Mouse (Mus musculus) yolk sac, embryonic 10.5 days (tissue): Measurements from ENCODE around the gene Nucb1.
"Not testable (repeated sequence)": the region's sequence is repeated elsewhere in the genome, so short reads cannot be mapped to it uniquely, and the experiment has no call there.

Source experiments
- DNase-seq: peaks from one replicate; pipeline ENCODE4 v3.0.0-alpha.2; 2017; ENCODE audit warnings: low spot score

The Nucb1 gene

GRCm38 (mm10) chr7:45524841-45525621, 14.8 kb upstream of the Nucb1 start:
- peak; percentile 62 for DNase-seq

GRCm38 (mm10) chr7:45523678-45524170, 13.5 kb upstream of the Nucb1 start:
- no peak for DNase-seq

DNA sequence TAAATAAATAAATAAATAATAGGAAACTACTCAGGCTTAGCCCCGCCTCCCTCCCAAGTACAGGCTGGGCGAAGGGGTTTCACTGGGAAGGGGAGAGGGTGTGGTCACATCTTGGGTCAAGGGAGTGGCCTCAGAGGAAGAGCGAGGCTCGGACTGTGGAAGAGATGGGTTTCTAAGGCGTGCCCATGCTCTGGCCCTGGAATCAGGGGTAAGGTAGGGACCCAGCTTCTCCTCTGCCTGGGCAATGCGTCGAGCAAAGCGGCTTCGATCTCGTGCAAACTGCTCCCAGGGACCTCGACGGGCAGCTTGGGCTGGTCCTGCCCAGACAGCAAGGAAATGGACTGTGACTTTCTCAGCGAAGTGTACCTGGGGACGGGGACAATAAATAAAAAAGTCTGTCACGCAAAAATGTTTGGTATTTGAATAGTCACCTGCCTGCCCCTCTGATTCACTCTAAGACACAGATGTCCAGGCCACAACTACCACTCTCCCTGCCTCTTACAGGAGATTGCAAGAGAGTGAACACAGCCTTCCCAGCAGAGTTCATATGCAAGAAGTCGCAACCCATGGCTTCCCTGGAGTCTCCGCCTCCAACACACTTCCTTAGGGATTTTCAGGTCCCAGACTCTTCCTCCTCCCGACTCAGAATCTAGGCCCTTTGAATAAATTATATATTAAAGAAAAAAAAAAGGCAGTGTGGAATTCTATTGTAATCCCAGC, 12.9 kb upstream of the Nucb1 start:
- DNase-seq: no peak

GRCm38 (mm10) chr7:45522194-45522752, 12.1 kb upstream of the Nucb1 start:
- no peak for DNase-seq

- DNase-seq: peak; percentile 89
Observed at GRCm38 (mm10) chr7:45521728-45522184, 11.6 kb upstream of the Nucb1 start.

DNA sequence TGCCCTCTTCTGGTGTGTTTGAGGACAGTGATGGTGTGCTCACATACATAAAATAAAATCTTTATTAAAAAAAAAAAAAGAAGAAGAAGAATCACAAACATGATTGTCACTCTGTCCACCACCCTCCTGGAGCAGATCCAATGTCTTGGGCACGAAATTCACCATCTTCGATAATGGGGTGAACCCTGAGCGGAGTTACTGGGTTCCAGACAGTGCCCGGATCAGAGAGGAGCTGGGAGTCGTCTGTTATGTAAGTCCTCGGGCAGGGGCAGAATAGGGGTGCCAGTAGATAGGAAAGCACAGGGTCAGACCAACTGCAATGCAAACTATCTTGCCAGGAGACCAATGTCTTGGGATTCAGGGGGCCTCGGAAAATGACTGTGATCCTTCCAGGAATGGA, 10.4 kb upstream of the Nucb1 start:
- no peak for DNase-seq

DNA sequence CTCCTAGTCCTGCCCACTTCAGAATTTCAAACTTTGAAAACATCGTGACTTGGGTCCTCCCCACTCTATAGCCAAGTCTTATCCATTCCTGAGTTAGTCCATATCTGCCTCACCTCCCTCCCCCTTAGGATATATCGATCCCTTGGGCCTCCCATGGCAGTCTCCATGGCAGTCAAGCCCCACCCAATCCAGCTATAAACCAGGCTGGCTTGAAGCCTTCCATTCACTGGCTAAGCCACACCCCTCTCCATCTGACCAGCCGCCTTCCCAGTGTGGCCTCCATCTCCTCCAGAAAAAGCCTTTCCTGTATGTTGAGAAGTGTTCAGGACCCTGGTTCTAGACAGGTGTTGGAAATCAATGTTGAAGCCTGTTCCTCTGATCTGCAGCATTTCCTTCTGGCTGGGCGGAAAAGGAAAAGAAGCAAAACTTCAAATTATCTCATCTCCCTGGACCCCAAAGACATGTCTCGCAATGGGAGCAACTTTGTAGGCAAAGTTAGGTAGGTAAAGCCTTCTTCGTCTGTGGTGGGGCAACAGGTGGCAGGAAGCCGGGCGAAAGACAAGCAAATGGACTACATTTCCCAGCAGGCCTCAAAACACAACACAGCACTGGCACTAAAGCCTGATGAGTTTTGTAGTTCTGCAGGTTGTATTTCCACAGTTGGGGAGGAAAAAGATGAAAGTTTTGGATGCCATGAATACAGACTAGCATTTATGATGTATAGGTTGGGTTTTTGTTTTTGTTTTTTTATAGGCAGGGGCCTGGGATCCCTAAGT, 9.3 kb upstream of the Nucb1 start:
- no peak for DNase-seq

DNA sequence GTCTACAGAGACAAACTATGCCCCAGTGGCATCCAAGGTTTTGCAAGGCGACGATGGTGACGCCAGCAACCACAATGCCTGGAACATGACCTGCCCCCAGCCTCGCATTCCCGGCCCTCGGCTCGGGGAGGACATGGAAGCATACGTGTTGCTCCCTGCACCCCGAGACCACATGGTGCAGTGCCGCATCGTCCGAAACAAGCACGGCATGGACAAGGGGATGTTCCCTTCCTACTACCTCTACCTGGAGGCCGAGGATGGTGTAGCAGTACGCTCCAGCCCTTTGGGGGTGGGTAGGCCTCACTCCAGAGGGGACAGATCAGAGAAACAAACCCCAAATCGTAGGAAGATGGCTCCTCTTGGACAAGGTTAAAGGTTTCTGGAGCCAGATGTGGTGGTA, 8.4 kb upstream of the Nucb1 start:
- DNase-seq: no peak

GRCm38 (mm10) chr7:45516846-45517245, 6.6 kb upstream of the Nucb1 start:
- not testable (repeated sequence) for DNase-seq

- peak; percentile 45 for DNase-seq
Observed at GRCm38 (mm10) chr7:45515436-45515835, 5.2 kb upstream of the Nucb1 start.

DNA sequence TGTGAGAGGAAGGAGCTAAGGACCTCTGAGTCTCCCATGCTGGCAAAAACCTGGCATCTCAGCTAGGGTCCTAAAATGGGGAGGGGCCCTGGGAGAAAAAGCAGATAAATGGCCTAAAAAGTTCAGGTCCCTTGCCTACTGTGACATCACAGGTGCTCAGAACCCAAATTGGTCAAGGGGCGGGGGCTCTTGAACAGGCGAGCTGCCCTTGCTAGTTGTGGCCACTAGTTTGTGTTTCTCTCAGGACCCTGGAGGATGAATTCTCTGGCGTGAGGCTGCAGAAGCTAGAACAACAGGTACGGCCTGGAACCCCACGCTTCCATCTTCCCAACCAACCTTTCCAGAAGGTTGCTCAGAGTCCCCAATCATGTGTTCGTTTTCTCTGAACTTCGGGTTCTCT, 4.2 kb upstream of the Nucb1 start:
- no peak for DNase-seq

GRCm38 (mm10) chr7:45509181-45509882, 874 bp downstream of the Nucb1 start:
- DNase-seq: peak; percentile 27

DNA sequence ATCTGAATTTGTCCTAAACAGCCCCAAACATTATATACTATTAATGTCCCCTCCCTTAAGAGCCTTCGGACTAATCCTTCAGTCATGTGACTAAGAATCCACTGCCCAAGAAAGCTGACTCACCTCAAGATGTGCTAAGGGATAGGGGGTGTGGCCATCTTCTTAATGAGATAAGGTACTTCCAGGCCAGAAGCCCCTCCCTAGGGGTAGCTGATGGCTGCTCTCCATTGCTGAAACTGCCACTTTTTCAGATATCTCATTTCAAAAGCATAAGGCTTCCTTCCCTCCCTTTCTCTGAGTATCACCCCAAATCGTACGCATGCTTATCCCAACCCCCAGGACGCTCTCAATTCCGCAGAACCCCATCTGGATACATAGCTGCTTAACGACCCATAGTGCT, 1.6 kb downstream of the Nucb1 start:
- DNase-seq: peak; percentile 50

GRCm38 (mm10) chr7:45507583-45507982, 2.6 kb downstream of the Nucb1 start:
- DNase-seq: no peak

DNA sequence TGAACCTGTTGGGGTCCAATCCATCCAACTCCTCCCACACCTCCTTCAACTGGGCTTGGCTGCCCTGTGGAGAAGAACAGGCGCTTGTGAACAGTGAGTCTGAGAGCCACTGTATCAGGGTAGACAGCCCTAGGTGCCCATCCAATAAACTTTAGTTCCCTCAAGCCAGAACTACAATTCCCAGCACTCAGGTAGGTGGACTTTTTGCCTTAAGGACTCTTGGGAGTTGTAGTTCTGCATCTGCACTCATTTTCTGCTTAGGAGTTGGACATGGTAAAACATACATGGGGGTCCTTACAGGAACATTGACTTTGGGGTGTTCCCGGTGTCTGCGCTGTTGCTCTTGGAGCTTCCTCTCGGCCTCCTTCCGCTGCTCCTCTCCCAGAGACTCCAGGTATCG, 11.8 kb downstream of the Nucb1 start:
- no peak for DNase-seq

- no peak for DNase-seq
Observed at GRCm38 (mm10) chr7:45494548-45494947, 15.7 kb downstream of the Nucb1 start.

- DNase-seq: no peak
Observed at GRCm38 (mm10) chr7:45492951-45493350, 17.3 kb downstream of the Nucb1 start.

DNA sequence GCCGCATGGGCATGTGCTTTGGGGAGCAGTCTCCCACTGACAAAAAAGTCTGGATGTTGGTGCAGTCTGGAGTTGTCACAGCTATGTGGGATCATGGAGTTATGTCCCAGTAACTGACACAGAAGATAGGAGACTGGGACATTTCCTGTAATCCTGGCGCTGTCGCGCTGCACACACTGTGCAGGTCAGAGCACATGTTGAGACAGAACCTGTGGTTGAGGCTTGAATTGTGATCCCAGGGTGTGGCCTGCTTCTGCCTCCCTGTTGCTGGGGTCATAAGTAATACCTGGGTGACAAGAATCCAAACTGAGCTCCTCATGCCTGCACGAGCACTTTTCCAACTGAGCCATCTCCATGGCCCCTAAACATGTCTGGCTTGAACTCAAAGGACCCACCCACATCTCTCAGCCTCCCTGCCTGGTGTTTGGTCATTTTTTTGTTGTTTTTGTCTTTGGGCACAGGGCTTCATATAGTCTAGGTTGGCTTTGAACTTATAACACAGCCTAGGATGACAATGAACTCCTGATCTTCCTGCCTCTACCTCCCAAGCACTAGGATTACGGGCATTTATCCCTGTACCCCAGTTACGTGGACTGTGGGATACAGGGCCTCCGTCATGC, 17.9 kb downstream of the Nucb1 start:
- no peak for DNase-seq

DNA sequence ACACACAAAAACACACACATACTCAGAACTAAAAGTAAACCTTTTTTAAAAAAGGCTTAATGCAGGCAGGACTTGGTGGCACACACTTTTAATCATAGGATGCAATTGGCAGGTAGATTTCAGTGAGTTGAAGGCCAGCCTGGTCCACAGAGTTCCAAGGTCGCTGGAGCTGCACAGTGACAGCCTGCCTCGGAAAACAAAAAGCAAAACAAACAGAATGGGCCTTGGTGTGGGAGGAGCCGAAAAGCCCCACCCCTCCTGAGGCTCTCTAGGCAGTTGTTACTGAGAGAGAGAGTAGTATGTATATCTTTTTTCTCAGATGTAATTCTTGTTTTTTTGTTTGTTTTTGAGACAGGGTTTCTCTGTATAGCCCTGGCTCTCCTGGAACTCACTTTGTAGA, 18.9 kb downstream of the Nucb1 start:
- peak; percentile 77 for DNase-seq

GRCm38 (mm10) chr7:45490822-45491221, 19.4 kb downstream of the Nucb1 start:
- peak; percentile 39 for DNase-seq

DNA sequence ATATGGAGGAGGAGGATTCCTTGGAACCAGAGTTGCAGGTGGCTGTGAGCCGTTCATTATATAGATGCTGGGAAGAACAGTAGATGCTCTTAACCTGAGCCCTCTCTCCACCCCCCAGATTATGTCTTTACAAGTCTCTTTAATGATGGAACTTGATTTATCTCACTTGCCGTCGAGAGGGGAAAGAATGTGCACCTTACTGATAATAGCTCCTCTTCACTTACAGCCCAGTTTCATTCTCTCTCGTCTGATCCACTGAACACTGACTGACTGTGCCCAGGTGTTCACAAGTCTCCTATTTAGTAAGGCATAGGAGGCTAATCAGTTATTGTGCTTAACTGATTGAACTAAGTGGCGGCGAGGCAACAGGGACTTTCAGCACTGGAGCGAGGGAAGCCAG, 20.6 kb downstream of the Nucb1 start:
- no peak for DNase-seq
